Mouse (Mus musculus): ENCODE results near the gene Tshr. TPM values are rescaled to one million over a fixed set of nuclear protein-coding genes. Genes with fewer than 3 reads are reported as not detected.
A peak's percentile ranks its signal among the peaks of the same experiment; 100 is the strongest.

Gene Tshr
- polyA plus RNA-seq, 1 experiment: 1.4 TPM

DNA sequence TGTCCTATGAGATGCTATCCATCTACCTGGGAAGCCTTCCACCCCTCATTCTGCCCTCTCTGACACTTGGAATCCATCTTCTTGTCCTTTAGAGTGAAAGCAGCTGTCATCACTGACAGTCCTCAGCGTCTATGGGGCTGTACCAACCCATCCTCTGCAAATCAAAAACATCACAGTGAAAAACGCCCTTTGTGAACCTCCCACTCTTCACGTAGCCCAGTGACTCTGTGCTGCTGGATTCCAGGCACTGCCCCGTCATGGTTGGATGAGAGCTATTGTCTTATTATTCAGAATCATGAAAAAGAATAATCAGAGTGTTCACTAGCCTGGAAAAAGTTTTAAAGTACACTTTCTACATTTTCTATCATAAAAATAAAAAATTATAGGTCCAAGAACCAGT is 42.1 kb downstream of the Tshr start:
- no peak for DNase-seq
- no peaks in the 10 kb centered on the region for H3K4me1 ChIP-seq (ENCODE audit: control insufficient read depth, insufficient read depth, low read length)
- no peaks in the 10 kb centered on the region for H3K27me3 ChIP-seq (replicated peaks; ENCODE audit: control insufficient read depth, insufficient read depth, low read length)
- no peaks in the 10 kb centered on the region for H3K36me3 ChIP-seq (ENCODE audit: control insufficient read depth, insufficient read depth, low read length)
- no peak overlapping the region for H3K27ac ChIP-seq (ENCODE audit: insufficient read depth, low read depth, low read length)
- H3K4me3 ChIP-seq (ENCODE audit: insufficient read depth, low read depth, low read length): no peak overlapping the region
- no peak for TF ChIP-seq CTCF (conservative IDR thresholded peaks at IDR 0.05; ENCODE audit: insufficient read depth, insufficient read length, low read depth, low read length)
- TF ChIP-seq POLR2A (IDR thresholded peaks at IDR 0.05; ENCODE audit: low read depth, low read length): no peak
- 29% methylated on average over 4 of the region's 4 CpGs for WGBS

DNA sequence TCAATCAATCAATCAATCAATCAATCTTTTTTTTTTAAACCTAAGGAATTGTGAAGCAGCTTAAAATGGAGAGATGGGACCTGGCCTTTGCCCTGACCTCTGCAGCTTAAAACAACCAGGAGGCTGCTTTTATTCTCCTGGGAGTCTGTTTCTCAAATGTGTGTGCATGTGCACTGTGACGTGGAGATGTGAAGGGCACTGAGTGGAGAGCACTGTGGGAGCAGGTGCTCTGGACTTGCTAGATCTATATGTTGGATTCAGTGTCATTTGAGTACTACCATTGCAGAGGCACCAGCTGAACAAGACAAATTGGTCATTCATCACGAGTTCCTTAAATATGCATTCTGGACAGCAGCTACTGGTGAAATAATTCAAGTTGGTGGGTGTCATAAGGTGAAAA is 42.8 kb downstream of the Tshr start:
- WGBS: 59% methylated on average over 2 of the region's 2 CpGs
- no peak for DNase-seq
- Histone ChIP-seq H3K36me3 (ENCODE audit: control insufficient read depth, insufficient read depth, low read length) (no peaks in the 10 kb centered on the region), H3K27ac (ENCODE audit: insufficient read depth, low read depth, low read length) (no peak overlapping the region), H3K4me3 (ENCODE audit: insufficient read depth, low read depth, low read length) (no peak overlapping the region), H3K27me3 (replicated peaks; ENCODE audit: control insufficient read depth, insufficient read depth, low read length) (no peaks in the 10 kb centered on the region), H3K4me1 (ENCODE audit: control insufficient read depth, insufficient read depth, low read length) (no peaks in the 10 kb centered on the region)
- TF ChIP-seq CTCF (conservative IDR thresholded peaks at IDR 0.05; ENCODE audit: insufficient read depth, insufficient read length, low read depth, low read length) (no peak), POLR2A (IDR thresholded peaks at IDR 0.05; ENCODE audit: low read depth, low read length) (no peak)

DNA sequence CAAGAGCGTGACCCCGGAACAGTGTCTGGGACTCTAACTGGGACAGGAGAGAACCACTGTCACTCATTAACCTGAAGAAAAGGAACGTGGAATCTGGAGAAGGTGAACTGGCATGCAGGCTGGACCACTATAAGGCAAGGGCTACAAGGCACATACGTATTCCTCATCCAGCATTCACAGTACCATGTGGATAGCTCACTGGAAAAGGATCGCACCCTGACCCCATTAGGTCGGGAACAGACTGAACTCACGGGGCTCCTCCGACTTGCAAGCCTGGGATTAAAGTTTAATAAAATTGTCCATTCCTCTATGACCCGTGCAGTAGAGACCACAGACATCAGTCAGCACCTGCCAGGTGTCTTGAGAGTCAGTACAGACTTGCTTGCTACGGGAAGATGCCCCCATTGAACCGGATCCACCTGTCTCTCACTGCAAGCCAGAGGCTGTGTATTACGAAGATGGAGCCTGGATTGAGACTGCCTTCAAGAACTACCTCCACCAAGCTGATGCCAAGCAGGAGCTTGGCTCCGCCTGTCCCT is 97.9 kb downstream of the Tshr start:
- DNase-seq: peak; percentile 75
- H3K36me3 ChIP-seq (ENCODE audit: control insufficient read depth, insufficient read depth, low read length): no peaks in the 10 kb centered on the region

DNA sequence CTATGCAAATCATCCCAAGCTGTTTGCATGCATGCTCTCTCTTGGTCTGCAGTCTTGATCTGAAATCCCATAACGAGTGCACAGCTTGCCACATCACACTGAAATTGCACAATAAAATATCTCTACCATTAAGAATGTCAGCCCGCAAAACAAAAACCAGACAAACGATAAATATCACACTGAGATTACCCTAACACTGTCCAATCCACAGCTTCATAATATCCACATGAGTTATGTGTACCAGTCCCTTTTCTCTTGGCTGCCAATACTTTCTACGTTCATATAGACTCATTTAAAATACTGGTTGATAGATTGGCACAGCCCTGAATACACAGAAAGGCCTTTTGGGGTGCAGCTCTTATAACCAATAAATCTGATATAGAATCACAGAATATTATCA is 102.0 kb downstream of the Tshr start:
- WGBS: 87% methylated on average over 4 of the region's 4 CpGs
- Histone ChIP-seq H3K27ac (ENCODE audit: insufficient read depth, low read depth, low read length) (no peak overlapping the region), H3K36me3 (ENCODE audit: control insufficient read depth, insufficient read depth, low read length) (no peaks in the 10 kb centered on the region), H3K4me1 (ENCODE audit: control insufficient read depth, insufficient read depth, low read length) (peaks cover 4% of the 10 kb centered on the region), H3K27me3 (replicated peaks; ENCODE audit: control insufficient read depth, insufficient read depth, low read length) (no peaks in the 10 kb centered on the region), H3K4me3 (ENCODE audit: insufficient read depth, low read depth, low read length) (no peak overlapping the region)
- DNase-seq: no peak
- TF ChIP-seq POLR2A (IDR thresholded peaks at IDR 0.05; ENCODE audit: low read depth, low read length): no peak
- no peak for TF ChIP-seq CTCF (conservative IDR thresholded peaks at IDR 0.05; ENCODE audit: insufficient read depth, insufficient read length, low read depth, low read length)

More for the DNA sequence above, 97.9 kb downstream of the Tshr start:
- H3K4me3 ChIP-seq (ENCODE audit: insufficient read depth, low read depth, low read length): no peak overlapping the region
- TF ChIP-seq POLR2A (IDR thresholded peaks at IDR 0.05; ENCODE audit: low read depth, low read length): no peak
- no peak for TF ChIP-seq CTCF (conservative IDR thresholded peaks at IDR 0.05; ENCODE audit: insufficient read depth, insufficient read length, low read depth, low read length)
- no peaks in the 10 kb centered on the region for H3K27me3 ChIP-seq (replicated peaks; ENCODE audit: control insufficient read depth, insufficient read depth, low read length)
- H3K4me1 ChIP-seq (ENCODE audit: control insufficient read depth, insufficient read depth, low read length): peaks cover 4% of the 10 kb centered on the region
- no peak overlapping the region for H3K27ac ChIP-seq (ENCODE audit: insufficient read depth, low read depth, low read length)
- 67% methylated on average over 13 of the region's 13 CpGs for WGBS

DNA sequence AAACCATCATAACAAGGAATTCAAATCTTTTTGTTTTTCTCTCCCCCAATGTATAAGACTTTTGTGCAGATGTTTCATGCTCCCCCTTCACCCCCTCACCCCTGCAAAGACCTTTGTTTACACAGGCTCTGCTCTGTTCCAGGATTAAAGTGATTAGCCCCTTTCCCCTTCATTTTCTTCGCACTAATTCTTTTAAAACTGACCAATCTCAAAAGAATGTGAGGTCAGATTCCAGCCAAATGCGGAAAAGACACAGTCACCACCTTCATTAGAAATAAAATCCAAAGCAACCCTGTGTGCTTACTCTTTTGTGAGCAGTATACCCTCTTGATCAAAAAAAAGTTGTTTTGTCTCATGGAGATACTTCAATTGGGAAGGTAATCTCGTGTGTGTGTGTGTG is 104.0 kb downstream of the Tshr start:
- TF ChIP-seq POLR2A (IDR thresholded peaks at IDR 0.05; ENCODE audit: low read depth, low read length): no peak
- TF ChIP-seq CTCF (conservative IDR thresholded peaks at IDR 0.05; ENCODE audit: insufficient read depth, insufficient read length, low read depth, low read length): no peak
- no peaks in the 10 kb centered on the region for H3K36me3 ChIP-seq (ENCODE audit: control insufficient read depth, insufficient read depth, low read length)
- H3K27ac ChIP-seq (ENCODE audit: insufficient read depth, low read depth, low read length): no peak overlapping the region
- no peaks in the 10 kb centered on the region for H3K27me3 ChIP-seq (replicated peaks; ENCODE audit: control insufficient read depth, insufficient read depth, low read length)
- H3K4me3 ChIP-seq (ENCODE audit: insufficient read depth, low read depth, low read length): no peak overlapping the region
- 44% methylated on average over 3 of the region's 3 CpGs for WGBS
- H3K4me1 ChIP-seq (ENCODE audit: control insufficient read depth, insufficient read depth, low read length): no peaks in the 10 kb centered on the region
- no peak for DNase-seq

DNA sequence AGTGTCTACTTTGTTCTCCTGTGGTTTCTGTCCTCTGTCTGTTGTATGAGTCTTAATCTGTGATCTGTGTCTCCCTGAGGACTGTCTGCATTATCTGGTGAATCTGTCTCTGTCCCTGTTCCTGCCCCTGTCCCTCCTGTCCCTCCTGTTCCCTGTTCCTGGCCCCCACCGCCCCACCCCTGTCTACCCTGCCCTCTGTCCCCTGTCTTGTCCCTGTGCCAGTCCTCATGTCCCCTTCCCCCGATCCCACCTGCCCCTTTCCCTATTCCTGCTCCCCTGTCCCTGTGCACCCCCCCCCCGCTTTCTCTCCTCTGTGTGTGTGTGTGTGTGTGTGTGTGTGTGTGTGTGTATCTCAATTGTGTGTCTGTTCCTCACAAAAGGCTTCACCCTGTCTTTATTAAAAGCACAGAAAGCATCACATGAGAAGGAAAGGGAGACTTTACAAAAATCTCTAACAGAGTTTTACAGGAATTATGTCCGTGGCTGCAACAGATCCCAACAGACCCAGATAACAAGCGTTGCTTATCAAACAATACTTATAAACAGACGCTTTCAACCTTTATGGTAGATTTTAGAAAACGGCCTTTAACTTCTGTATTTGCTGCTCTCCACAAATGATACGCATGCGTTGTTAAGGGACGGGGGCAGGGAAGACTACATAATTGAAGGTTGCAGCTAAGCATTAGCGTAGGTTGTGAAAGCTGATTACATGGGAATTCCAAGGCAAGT is 111.3 kb downstream of the Tshr start:
- WGBS: 69% methylated on average over 11 of the region's 11 CpGs
- no peaks in the 10 kb centered on the region for H3K27me3 ChIP-seq (replicated peaks; ENCODE audit: control insufficient read depth, insufficient read depth, low read length)
- no peak overlapping the region for H3K27ac ChIP-seq (ENCODE audit: insufficient read depth, low read depth, low read length)
- H3K4me1 ChIP-seq (ENCODE audit: control insufficient read depth, insufficient read depth, low read length): no peaks in the 10 kb centered on the region
- no peak for DNase-seq
- TF ChIP-seq CTCF (conservative IDR thresholded peaks at IDR 0.05; ENCODE audit: insufficient read depth, insufficient read length, low read depth, low read length) (no peak), POLR2A (IDR thresholded peaks at IDR 0.05; ENCODE audit: low read depth, low read length) (no peak)
- no peaks in the 10 kb centered on the region for H3K36me3 ChIP-seq (ENCODE audit: control insufficient read depth, insufficient read depth, low read length)
- H3K4me3 ChIP-seq (ENCODE audit: insufficient read depth, low read depth, low read length): no peak overlapping the region

DNA sequence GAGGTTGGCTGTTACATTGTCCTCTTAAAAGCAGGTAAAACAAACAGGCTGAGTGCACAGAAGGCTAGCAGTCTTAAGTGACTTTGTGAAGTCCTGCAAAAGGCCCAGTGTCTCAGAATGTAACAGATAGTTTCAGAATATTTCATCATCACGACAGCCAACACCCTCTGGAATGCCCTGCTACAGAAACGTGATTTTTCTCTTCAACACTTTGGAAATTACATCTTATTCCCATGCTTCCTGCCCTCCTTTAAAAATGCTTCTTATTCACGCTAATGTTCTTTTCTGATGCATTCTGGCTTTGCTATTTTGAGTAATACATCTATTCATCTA is 111.8 kb downstream of the Tshr start:
- WGBS: 46% methylated on average over 3 of the region's 3 CpGs
- H3K36me3 ChIP-seq (ENCODE audit: control insufficient read depth, insufficient read depth, low read length): no peaks in the 10 kb centered on the region
- H3K27ac ChIP-seq (ENCODE audit: insufficient read depth, low read depth, low read length): no peak overlapping the region
- no peaks in the 10 kb centered on the region for H3K27me3 ChIP-seq (replicated peaks; ENCODE audit: control insufficient read depth, insufficient read depth, low read length)
- H3K4me1 ChIP-seq (ENCODE audit: control insufficient read depth, insufficient read depth, low read length): no peaks in the 10 kb centered on the region
- H3K4me3 ChIP-seq (ENCODE audit: insufficient read depth, low read depth, low read length): no peak overlapping the region
- DNase-seq: no peak
- TF ChIP-seq CTCF (conservative IDR thresholded peaks at IDR 0.05; ENCODE audit: insufficient read depth, insufficient read length, low read depth, low read length) (no peak), POLR2A (IDR thresholded peaks at IDR 0.05; ENCODE audit: low read depth, low read length) (no peak)

Data from kidney, adult 2 months (tissue).